In genomic region chr17:87125344-87125743, GRCm38 (mm10) we compare ENCODE assay signal across 7 mouse cellular contexts. TPM values are rescaled to one million over a fixed set of nuclear protein-coding genes. Genes with fewer than 3 reads are reported as not detected.
DNase-seq lines count a peak whose midpoint lies in the region; ATAC-seq and TF ChIP-seq lines count a peak whose summit lies in the region.

No protein-coding gene starts in this region.

- TF ChIP-seq CTCF in intestine, postnatal 0 days (IDR thresholded peaks at IDR 0.05; ENCODE audit: low read depth), result no peak

- peaks cover 5% of the 10 kb centered on the region; the same call in 1 of the 2 replicates for H3K4me1 ChIP-seq in lung, embryonic 15.5 days
- peaks cover 7% of the 10 kb centered on the region for H3K4me1 ChIP-seq in forebrain, embryonic 10.5 days
- H3K4me1 ChIP-seq in intestine, postnatal 0 days (replicated peaks; ENCODE audit: control insufficient read depth, insufficient read depth, low read length), result no peaks in the 10 kb centered on the region
- peaks cover 11% of the 10 kb centered on the region; the same call in 1 of the 2 replicates for H3K4me1 ChIP-seq in neural tube, embryonic 13.5 days (replicated peaks)

- no peak for ATAC-seq in lung, embryonic 15.5 days (ENCODE audit: borderline replicate concordance, extremely low read depth, low FRiP score, low TSS enrichment)
- no peak; the same call in 1 of the 2 replicates for ATAC-seq in intestine, postnatal 0 days
- ATAC-seq in neural tube, embryonic 13.5 days (ENCODE audit: low read depth), result no peak
- no peak for ATAC-seq in monocyte, adult 5-6 weeks (replicated peaks; ENCODE audit: insufficient number of reproducible peaks, low FRiP score, low TSS enrichment, poor library complexity, severe bottlenecking)

- no peak overlapping the region for H3K27ac ChIP-seq in lung, embryonic 15.5 days
- peak overlapping the region; percentile 56; the same call in 1 of the 2 replicates for H3K27ac ChIP-seq in forebrain, embryonic 10.5 days
- H3K27ac ChIP-seq in intestine, postnatal 0 days (ENCODE audit: low read depth, low read length), result no peak overlapping the region
- H3K27ac ChIP-seq in neural tube, embryonic 13.5 days (replicated peaks), result no peak overlapping the region

- no peak overlapping the region for H3K9ac ChIP-seq in lung, embryonic 15.5 days
- H3K9ac ChIP-seq in intestine, postnatal 0 days (ENCODE audit: low read depth, low read length), result no peak overlapping the region
- H3K9ac ChIP-seq in neural tube, embryonic 13.5 days, result peak overlapping the region; percentile 52; the same call in 1 of the 2 replicates

- peaks cover 11% of the 10 kb centered on the region; the same call in 1 of the 2 replicates for H3K36me3 ChIP-seq in lung, embryonic 15.5 days
- H3K36me3 ChIP-seq in forebrain, embryonic 10.5 days (replicated peaks), result peaks cover 18% of the 10 kb centered on the region
- no peaks in the 10 kb centered on the region for H3K36me3 ChIP-seq in intestine, postnatal 0 days (ENCODE audit: control insufficient read depth, insufficient read depth)
- peaks cover 18% of the 10 kb centered on the region for H3K36me3 ChIP-seq in neural tube, embryonic 13.5 days

- DNase-seq in lung, adult 18-20 months, result no peak
- DNase-seq in forebrain, embryonic 10.5 days (ENCODE audit: extremely low spot score, low spot score), result no peak
- no peak for DNase-seq in layer of hippocampus, postnatal 25 days (ENCODE audit: extremely low spot score in 1 of 2, low spot score in 1 of 2)

- 53% methylated on average over 24 of the region's 24 CpGs for WGBS in lung, embryonic 15.5 days
- WGBS in forebrain, embryonic 10.5 days, result 42% methylated on average over 24 of the region's 24 CpGs
- 58% methylated on average over 24 of the region's 24 CpGs for WGBS in intestine, postnatal 0 days
- WGBS in neural tube, embryonic 13.5 days, result 59% methylated on average over 19 of the region's 24 CpGs

- peak overlapping the region; percentile 16; the same call in 1 of the 2 replicates for H3K4me3 ChIP-seq in lung, embryonic 15.5 days
- peak overlapping the region; percentile 45 for H3K4me3 ChIP-seq in forebrain, embryonic 10.5 days
- no peak overlapping the region for H3K4me3 ChIP-seq in intestine, postnatal 0 days (ENCODE audit: low read depth, low read length)
- peak overlapping the region; percentile 16 for H3K4me3 ChIP-seq in neural tube, embryonic 13.5 days

- peak overlapping the region; percentile 42 for H3K4me2 ChIP-seq in lung, embryonic 15.5 days
- 0 out of 2 replicates have a peak overlapping the region, but pooled peaks have one; percentile 28 for H3K4me2 ChIP-seq in intestine, postnatal 0 days (replicated peaks; ENCODE audit: low read depth)
- peak overlapping the region; percentile 48 for H3K4me2 ChIP-seq in neural tube, embryonic 13.5 days

- no peaks in the 10 kb centered on the region for H3K27me3 ChIP-seq in lung, embryonic 15.5 days
- no peaks in the 10 kb centered on the region for H3K27me3 ChIP-seq in forebrain, embryonic 10.5 days (ENCODE audit: poor library complexity, severe bottlenecking)
- H3K27me3 ChIP-seq in intestine, postnatal 0 days (replicated peaks; ENCODE audit: control insufficient read depth, insufficient read depth, low read length), result no peaks in the 10 kb centered on the region
- no peaks in the 10 kb centered on the region for H3K27me3 ChIP-seq in neural tube, embryonic 13.5 days

- no peaks in the 10 kb centered on the region for H3K9me3 ChIP-seq in lung, embryonic 15.5 days
- no peaks in the 10 kb centered on the region for H3K9me3 ChIP-seq in forebrain, embryonic 10.5 days
- no peaks in the 10 kb centered on the region for H3K9me3 ChIP-seq in intestine, postnatal 0 days (ENCODE audit: control insufficient read depth)
- H3K9me3 ChIP-seq in neural tube, embryonic 13.5 days, result no peaks in the 10 kb centered on the region

RNA-seq across cellular contexts. Expression of gene Socs5, which starts 17.9 kb away (rescaled TPM):
- polyA plus RNA-seq in lung, embryonic 15.5 days (2015; fragmentation: Nextera tagmentation; extraction: Ambion mirVana), result 14.2 and 15.5 TPM in 2 replicates
- polyA plus RNA-seq in forebrain, embryonic 10.5 days (2016; fragmentation: Nextera tagmentation; extraction: Ambion mirVana), result 6.4 and 7.4 TPM in 2 replicates
- polyA plus RNA-seq in intestine, postnatal 0 days (2015; fragmentation: Nextera tagmentation; extraction: Ambion mirVana), result 3.9 and 4.6 TPM in 2 replicates
- polyA plus RNA-seq in neural tube, embryonic 13.5 days (2015; fragmentation: Nextera tagmentation; extraction: Ambion mirVana), result 14.0 and 15.7 TPM in 2 replicates
- 4.6 to 13.5 TPM (median 6.5 TPM) in 3 replicates for total RNA-seq in monocyte, adult 5-6 weeks (2017)
- total RNA-seq in layer of hippocampus, postnatal 25 days (2021), result 100 to 1,000 TPM in 1 of 2 experiments, 10 to 100 TPM in 1; 98.3 to 101 TPM
